Mouse (Mus musculus): ENCODE data around the gene Gm28557. TPM values are rescaled to one million over a fixed set of nuclear protein-coding genes. Genes with fewer than 3 reads are reported as not detected.

Gm28557 gene
- polyA plus RNA-seq, 1 experiment from 2014 or later, result 1.3 TPM

GRCm38 (mm10) chr13:67081946-67082345, 26.5 kb downstream of the Gm28557 start:
- H3K36me3 ChIP-seq, result peaks cover 18% of the 10 kb centered on the region
- peak overlapping the region; percentile 83 for H3K4me2 ChIP-seq
- no peak overlapping the region for H3K9ac ChIP-seq
- peak overlapping the region; percentile 86; the same call in 1 of the 2 replicates for H3K27ac ChIP-seq
- WGBS (ENCODE audit: insufficient replicate concordance), result 63% methylated on average over 1 of the region's 1 CpGs
- H3K4me1 ChIP-seq, result peaks cover 18% of the 10 kb centered on the region
- no peaks in the 10 kb centered on the region for H3K27me3 ChIP-seq (replicated peaks)
- no peaks in the 10 kb centered on the region for H3K9me3 ChIP-seq (replicated peaks)
- no peak for ATAC-seq
- peak overlapping the region; percentile 72 for H3K4me3 ChIP-seq

- WGBS (ENCODE audit: insufficient replicate concordance), result under 1% methylated on average over 24 of the region's 24 CpGs
- Histone ChIP-seq H3K9ac (peak overlapping the region; percentile 66), H3K4me2 (peak overlapping the region; percentile 83), H3K4me1 (peaks cover 18% of the 10 kb centered on the region), H3K27ac (peak overlapping the region; percentile 86), H3K36me3 (peaks cover 24% of the 10 kb centered on the region), H3K27me3 (replicated peaks) (no peaks in the 10 kb centered on the region), H3K4me3 (peak overlapping the region; percentile 72), H3K9me3 (replicated peaks) (no peaks in the 10 kb centered on the region)
- peak; percentile 100 for ATAC-seq
Observed at GRCm38 (mm10) chr13:67081142-67081713, 27.2 kb downstream of the Gm28557 start.

GRCm38 (mm10) chr13:67077244-67077643, 31.2 kb downstream of the Gm28557 start:
- WGBS (ENCODE audit: insufficient replicate concordance), result 82% methylated on average over 2 of the region's 2 CpGs
- no peak for ATAC-seq

GRCm38 (mm10) chr13:67072786-67073185, 35.6 kb downstream of the Gm28557 start:
- H3K36me3 ChIP-seq, result peaks cover 63% of the 10 kb centered on the region
- H3K9ac ChIP-seq, result no peak overlapping the region
- no peak overlapping the region for H3K27ac ChIP-seq
- H3K4me3 ChIP-seq, result no peak overlapping the region
- no peaks in the 10 kb centered on the region for H3K4me1 ChIP-seq
- peaks cover 12% of the 10 kb centered on the region; the same call in 1 of the 2 replicates for H3K9me3 ChIP-seq (replicated peaks)
- H3K27me3 ChIP-seq (replicated peaks), result no peaks in the 10 kb centered on the region
- H3K4me2 ChIP-seq, result no peak overlapping the region
- 76% methylated on average over 2 of the region's 2 CpGs for WGBS (ENCODE audit: insufficient replicate concordance)
- ATAC-seq, result no peak

More at GRCm38 (mm10) chr13:67077244-67077643, 31.2 kb downstream of the Gm28557 start:
- H3K4me2 ChIP-seq, result no peak overlapping the region
- peaks cover 43% of the 10 kb centered on the region for H3K36me3 ChIP-seq
- H3K27ac ChIP-seq, result no peak overlapping the region
- no peak overlapping the region for H3K4me3 ChIP-seq
- H3K9me3 ChIP-seq (replicated peaks), result no peaks in the 10 kb centered on the region
- H3K4me1 ChIP-seq, result peaks cover 17% of the 10 kb centered on the region
- no peak overlapping the region for H3K9ac ChIP-seq
- H3K27me3 ChIP-seq (replicated peaks), result no peaks in the 10 kb centered on the region

GRCm38 (mm10) chr13:67065386-67065785, 43.0 kb downstream of the Gm28557 start:
- no peak overlapping the region for H3K4me2 ChIP-seq
- no peak overlapping the region for H3K4me3 ChIP-seq
- WGBS (ENCODE audit: insufficient replicate concordance), result 73% methylated on average over 8 of the region's 8 CpGs
- H3K27me3 ChIP-seq (replicated peaks), result no peaks in the 10 kb centered on the region
- H3K9ac ChIP-seq, result no peak overlapping the region
- H3K4me1 ChIP-seq, result peaks cover 18% of the 10 kb centered on the region
- peaks cover 16% of the 10 kb centered on the region for H3K36me3 ChIP-seq
- no peak overlapping the region for H3K27ac ChIP-seq
- peaks cover 4% of the 10 kb centered on the region; the same call in 1 of the 2 replicates for H3K9me3 ChIP-seq (replicated peaks)
- no peak for ATAC-seq

GRCm38 (mm10) chr13:67062427-67062826, 46.0 kb downstream of the Gm28557 start:
- H3K4me3 ChIP-seq, result no peak overlapping the region
- H3K36me3 ChIP-seq, result no peaks in the 10 kb centered on the region
- no peaks in the 10 kb centered on the region for H3K27me3 ChIP-seq (replicated peaks)
- no peak overlapping the region for H3K27ac ChIP-seq
- 0 out of 2 replicates have a peak, but pooled peaks have one; percentile 14 for ATAC-seq
- H3K9me3 ChIP-seq (replicated peaks), result no peaks in the 10 kb centered on the region
- H3K4me2 ChIP-seq, result no peak overlapping the region
- H3K4me1 ChIP-seq, result peaks cover 23% of the 10 kb centered on the region
- no peak overlapping the region for H3K9ac ChIP-seq
- 42% methylated on average over 7 of the region's 7 CpGs for WGBS (ENCODE audit: insufficient replicate concordance)

- under 1% methylated on average over 27 of the region's 27 CpGs for WGBS (ENCODE audit: insufficient replicate concordance)
- peak; percentile 99 for ATAC-seq
- Histone ChIP-seq H3K27me3 (replicated peaks) (no peaks in the 10 kb centered on the region), H3K9ac (peak within 1 kb of the TSS; percentile 74), H3K4me2 (peak within 1 kb of the TSS; percentile 88), H3K36me3 (no peaks in the 10 kb centered on the region), H3K27ac (peak within 1 kb of the TSS; percentile 90), H3K9me3 (replicated peaks) (no peaks in the 10 kb centered on the region), H3K4me3 (peak within 1 kb of the TSS; percentile 83), H3K4me1 (peaks cover 23% of the 10 kb centered on the region)
Observed at GRCm38 (mm10) chr13:67060786-67061358, 47.5 kb downstream of the Gm28557 start, which contains the start of gene Zfp712. TSS of gene Zfp712 (minus strand) at chr13:67061170.

GRCm38 (mm10) chr13:67060161-67060785, 48.1 kb downstream of the Gm28557 start:
- peak overlapping the region; percentile 90 for H3K27ac ChIP-seq
- peak overlapping the region; percentile 74 for H3K9ac ChIP-seq
- H3K27me3 ChIP-seq (replicated peaks), result no peaks in the 10 kb centered on the region
- peak overlapping the region; percentile 83 for H3K4me3 ChIP-seq
- no peaks in the 10 kb centered on the region for H3K36me3 ChIP-seq
- H3K4me1 ChIP-seq, result peaks cover 23% of the 10 kb centered on the region
- peak; percentile 41 for ATAC-seq
- WGBS (ENCODE audit: insufficient replicate concordance), result 4% methylated on average over 12 of the region's 12 CpGs
- no peaks in the 10 kb centered on the region for H3K9me3 ChIP-seq (replicated peaks)
- H3K4me2 ChIP-seq, result peak overlapping the region; percentile 88

Other genes with a start within 250 kb of the Gm28557 start
- 0.36 and 0.56 TPM in 2 replicates for gene Gm10767, start 203.7 kb downstream of the Gm28557 start, polyA plus RNA-seq (2016; fragmentation: Nextera tagmentation; extraction: Ambion mirVana)
- 1.0 and 1.1 TPM in 2 replicates for gene Zfp712, start 47.4 kb downstream of the Gm28557 start, polyA plus RNA-seq (2016; fragmentation: Nextera tagmentation; extraction: Ambion mirVana)
- gene Zfp708, start 10.6 kb downstream of the Gm28557 start, polyA plus RNA-seq (2016; fragmentation: Nextera tagmentation; extraction: Ambion mirVana), result 1.4 and 1.6 TPM in 2 replicates
- gene Rslcan18, start 7.7 kb upstream of the Gm28557 start, polyA plus RNA-seq (2016; fragmentation: Nextera tagmentation; extraction: Ambion mirVana), result 0.13 and 0.29 TPM in 2 replicates
- gene Zfp759, start 13.1 kb upstream of the Gm28557 start, polyA plus RNA-seq (2016; fragmentation: Nextera tagmentation; extraction: Ambion mirVana), result 0.64 and 0.81 TPM in 2 replicates
- 1.9 and 2.6 TPM in 2 replicates for gene Rsl1, start 64.6 kb upstream of the Gm28557 start, polyA plus RNA-seq (2016; fragmentation: Nextera tagmentation; extraction: Ambion mirVana)
- gene Zfp455, start 85.9 kb upstream of the Gm28557 start, polyA plus RNA-seq (2016; fragmentation: Nextera tagmentation; extraction: Ambion mirVana), result 0.35 and 0.62 TPM in 2 replicates
- gene Zfp458, start 169.9 kb upstream of the Gm28557 start, polyA plus RNA-seq (2016; fragmentation: Nextera tagmentation; extraction: Ambion mirVana), result 0.74 and 0.92 TPM in 2 replicates
- gene Zfp457, start 197.9 kb upstream of the Gm28557 start, polyA plus RNA-seq (2016; fragmentation: Nextera tagmentation; extraction: Ambion mirVana), result 0.15 and 0.35 TPM in 2 replicates
- gene Zfp595, start 224.0 kb upstream of the Gm28557 start, polyA plus RNA-seq (2016; fragmentation: Nextera tagmentation; extraction: Ambion mirVana), result 1.1 TPM in 2 replicates